Mouse (Mus musculus) intestine, postnatal 0 days (tissue): ENCODE results near the gene Mat2a. TPM values are rescaled to one million over a fixed set of nuclear protein-coding genes. Genes with fewer than 3 reads are reported as not detected.
"Not testable (repeated sequence)": the region's sequence is repeated elsewhere in the genome, so short reads cannot be mapped to it uniquely, and the experiment has no call there.

Experiments used
- ATAC-seq: fragments of 200-750 bp; cut with Nextera tagmentation; 2 replicates; pipeline ENCODE4 v1.8.0; 2017; ENCODE audit warnings: mild to moderate bottlenecking, moderate TSS enrichment, moderate library complexity
- H3K27ac ChIP-seq: fragments of 300-500 bp; sonication (generic); 2 replicates; pipeline ENCODE4 v1.5.1; 2014; ENCODE audit warnings: mild to moderate bottlenecking, low read depth, low read length, moderate library complexity
- H3K27me3 ChIP-seq: fragments of 300-500 bp; sonication (generic); replicated peaks from 2 replicates; pipeline ENCODE4 v1.6.1; 2014; ENCODE audit warnings: low read length, mixed read lengths; ENCODE audit not compliant: control insufficient read depth, insufficient read depth
- H3K36me3 ChIP-seq: fragments of 300-500 bp; sonication (generic); 2 replicates; pipeline ENCODE4 v1.6.1; 2014; ENCODE audit warnings: mild to moderate bottlenecking, moderate library complexity; ENCODE audit not compliant: control insufficient read depth, insufficient read depth
- H3K4me1 ChIP-seq: fragments of 300-500 bp; sonication (generic); replicated peaks from 2 replicates; pipeline ENCODE4 v1.6.1; 2014; ENCODE audit warnings: antibody characterized with exemption, low read length, mixed read lengths; ENCODE audit not compliant: control insufficient read depth, insufficient read depth
- H3K4me2 ChIP-seq: fragments of 300-500 bp; sonication (generic); replicated peaks from 2 replicates; pipeline ENCODE4 v1.6.1; 2014; ENCODE audit warnings: low read depth, mild to moderate bottlenecking, moderate library complexity
- H3K4me3 ChIP-seq: fragments of 300-500 bp; sonication (generic); 2 replicates; pipeline ENCODE4 v1.5.1; 2014; ENCODE audit warnings: low read depth, low read length
- H3K9ac ChIP-seq: fragments of 300-500 bp; sonication (generic); 2 replicates; pipeline ENCODE4 v1.6.1; 2014; ENCODE audit warnings: mild to moderate bottlenecking, low read depth, low read length
- H3K9me3 ChIP-seq: fragments of 300-500 bp; sonication (generic); 2 replicates; pipeline ENCODE4 v1.6.1; 2016; ENCODE audit warnings: mixed run types; ENCODE audit not compliant: control insufficient read depth
- CTCF ChIP-seq: sonication (generic); IDR thresholded peaks from 2 replicates; pipeline ENCODE4 v1.5.1; 2016; ENCODE audit warnings: low read depth, mild to moderate bottlenecking, control low read depth, antibody characterized with exemption, moderate library complexity
- WGBS: fragments of 180-500 bp; shearing (Covaris S2); extraction: QIAGEN DNeasy Blood & Tissue Kit; methylation state at CpG from one replicate; pipeline ENCODE4 v1.1.7; 2014; 5-methylcytosine and 5-hydroxymethylcytosine counted together
- polyA plus RNA-seq: library from polyadenylated mRNA; unstranded; fragments of >200 nt; fragmentation: Nextera tagmentation; extraction: Ambion mirVana; gene quantifications from 2 replicates; pipeline ENCODE4 v1.2.1, GENCODE M21; 2015

Mat2a gene
- polyA plus RNA-seq, 1 experiment from 2014 or later: 120 TPM

GRCm38 (mm10) chr6:72452329-72452728, 13.0 kb upstream of the Mat2a start:
- no peaks in the 10 kb centered on the region for H3K36me3 ChIP-seq
- H3K27ac ChIP-seq: no peak overlapping the region
- no peaks in the 10 kb centered on the region for H3K9me3 ChIP-seq
- no peak overlapping the region for H3K4me3 ChIP-seq
- no peaks in the 10 kb centered on the region for H3K4me1 ChIP-seq
- WGBS: 67% methylated on average over 2 of the region's 2 CpGs
- H3K9ac ChIP-seq: no peak overlapping the region
- no peaks in the 10 kb centered on the region for H3K27me3 ChIP-seq
- no peak for ATAC-seq
- no peak overlapping the region for H3K4me2 ChIP-seq
- TF ChIP-seq CTCF: no peak

GRCm38 (mm10) chr6:72451778-72452177, 12.4 kb upstream of the Mat2a start:
- H3K9me3 ChIP-seq, H3K36me3 ChIP-seq, ATAC-seq, H3K9ac ChIP-seq, H3K4me1 ChIP-seq, H3K27me3 ChIP-seq, H3K4me2 ChIP-seq, H3K4me3 ChIP-seq, H3K27ac ChIP-seq: not testable (repeated sequence)
- WGBS: 66% methylated on average over 2 of the region's 2 CpGs

- no peaks in the 10 kb centered on the region for H3K27me3 ChIP-seq
- no peaks in the 10 kb centered on the region for H3K9me3 ChIP-seq
- no peaks in the 10 kb centered on the region for H3K36me3 ChIP-seq
- H3K4me2 ChIP-seq: no peak overlapping the region
- no peak overlapping the region for H3K27ac ChIP-seq
- no peaks in the 10 kb centered on the region for H3K4me1 ChIP-seq
- no peak for TF ChIP-seq CTCF
- ATAC-seq: no peak
- 80% methylated on average over 2 of the region's 2 CpGs for WGBS
- H3K9ac ChIP-seq: no peak overlapping the region
- no peak overlapping the region for H3K4me3 ChIP-seq
Observed at GRCm38 (mm10) chr6:72447487-72447886, 8.1 kb upstream of the Mat2a start.

- no peak for ATAC-seq
- no peak for TF ChIP-seq CTCF
- H3K36me3 ChIP-seq: no peaks in the 10 kb centered on the region
Observed at GRCm38 (mm10) chr6:72445011-72445410, 5.7 kb upstream of the Mat2a start.

DNA sequence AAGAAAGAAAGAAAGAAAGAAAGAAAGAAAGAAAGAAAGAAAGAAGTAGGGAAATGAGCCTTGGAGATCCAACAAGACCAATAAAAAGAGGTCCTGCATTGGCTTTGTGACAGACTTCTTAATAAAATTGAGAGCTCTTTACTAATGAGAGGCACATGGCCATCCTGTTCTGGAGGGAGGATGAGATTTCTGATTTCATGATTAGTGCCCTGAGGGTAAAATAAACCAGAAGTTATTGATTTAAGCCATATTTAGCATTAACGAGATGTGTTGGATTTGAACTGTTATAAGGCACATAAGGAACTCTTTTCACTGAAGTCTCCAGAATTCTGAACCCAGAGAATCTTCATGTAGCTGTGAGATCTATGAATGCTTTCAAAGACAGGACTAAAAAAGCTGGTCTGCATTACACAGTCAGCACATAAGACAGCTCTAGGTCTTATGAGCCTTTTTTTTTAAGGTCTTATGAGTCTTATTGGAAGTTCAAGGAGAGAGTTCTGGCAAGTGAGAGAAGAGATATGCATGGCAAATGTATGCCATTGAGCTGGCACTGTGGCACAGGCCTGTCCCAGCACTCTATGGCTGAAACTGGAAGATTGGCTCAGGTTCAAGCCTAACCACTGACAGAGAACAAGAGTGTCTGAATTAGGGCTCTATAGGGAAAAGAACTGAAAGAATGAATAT, 3.7 kb upstream of the Mat2a start:
- no peak overlapping the region for H3K27ac ChIP-seq
- H3K4me1 ChIP-seq: 0 out of 2 replicates have a peak, but pooled peaks cover 2% of the 10 kb centered on the region
- no peak overlapping the region for H3K9ac ChIP-seq
- no peaks in the 10 kb centered on the region for H3K36me3 ChIP-seq
- 82% methylated on average over 1 of the region's 1 CpGs for WGBS
- H3K4me3 ChIP-seq: no peak overlapping the region
- no peak for ATAC-seq
- H3K9me3 ChIP-seq: no peaks in the 10 kb centered on the region
- H3K4me2 ChIP-seq: no peak overlapping the region
- TF ChIP-seq CTCF: no peak
- H3K27me3 ChIP-seq: no peaks in the 10 kb centered on the region

More at GRCm38 (mm10) chr6:72445011-72445410, 5.7 kb upstream of the Mat2a start:
- Histone ChIP-seq H3K27ac (no peak overlapping the region), H3K9me3 (no peaks in the 10 kb centered on the region), H3K9ac (no peak overlapping the region), H3K4me2 (no peak overlapping the region), H3K4me1 (0 out of 2 replicates have a peak, but pooled peaks cover 2% of the 10 kb centered on the region), H3K27me3 (no peaks in the 10 kb centered on the region), H3K4me3 (no peak overlapping the region)

DNA sequence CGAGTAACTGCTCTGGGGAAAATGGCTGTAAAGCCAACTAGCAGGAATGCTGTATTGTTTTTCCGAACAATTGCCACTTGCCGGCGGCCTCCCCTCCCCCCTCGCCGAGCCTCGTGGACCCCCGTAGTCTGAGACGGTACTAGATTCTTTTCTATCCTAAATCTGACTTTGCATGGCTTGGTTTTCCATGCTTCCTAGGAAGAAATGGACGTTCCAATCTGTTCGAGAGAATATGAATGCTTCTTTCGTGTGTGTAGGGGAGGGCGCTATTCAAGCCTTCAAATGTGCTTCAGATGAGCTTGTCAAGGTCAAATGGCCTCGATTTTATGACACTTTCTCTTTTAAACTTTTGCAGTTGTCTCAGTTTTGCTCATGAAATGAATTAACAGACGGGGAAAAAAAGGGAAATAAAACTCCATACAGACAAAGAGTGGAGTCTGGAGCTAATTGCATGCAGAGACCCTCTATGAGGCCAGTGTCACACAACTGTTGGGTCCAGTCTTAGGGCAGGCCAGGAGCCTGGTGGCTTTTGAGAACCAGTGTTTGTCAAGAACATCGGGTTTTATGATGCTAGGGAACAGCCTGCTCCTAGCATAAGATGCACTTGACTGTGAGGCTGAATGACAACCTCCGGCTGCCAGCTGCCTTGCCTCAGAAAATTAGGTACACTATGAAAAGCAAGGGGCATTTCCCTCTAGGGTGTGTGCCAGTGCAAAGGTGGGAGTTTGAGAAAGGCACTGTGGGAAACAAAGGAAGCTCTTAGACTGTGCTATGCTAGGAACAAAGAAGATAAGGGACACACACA, 1.0 kb upstream of the Mat2a start:
- peak overlapping the region; percentile 96 for H3K9ac ChIP-seq
- no peak for TF ChIP-seq CTCF
- peak overlapping the region; percentile 99 for H3K27ac ChIP-seq
- H3K4me2 ChIP-seq: peak overlapping the region; percentile 85
- no peaks in the 10 kb centered on the region for H3K27me3 ChIP-seq
- H3K4me3 ChIP-seq: peak overlapping the region; percentile 95
- H3K36me3 ChIP-seq: peaks cover 15% of the 10 kb centered on the region
- WGBS: 5% methylated on average over 17 of the region's 17 CpGs
- no peak for ATAC-seq
- H3K4me1 ChIP-seq: 0 out of 2 replicates have a peak, but pooled peaks cover 2% of the 10 kb centered on the region
- H3K9me3 ChIP-seq: no peaks in the 10 kb centered on the region
